Mouse (Mus musculus): Measurements from ENCODE around the gene Myo1h.

Gene Myo1h

DNA sequence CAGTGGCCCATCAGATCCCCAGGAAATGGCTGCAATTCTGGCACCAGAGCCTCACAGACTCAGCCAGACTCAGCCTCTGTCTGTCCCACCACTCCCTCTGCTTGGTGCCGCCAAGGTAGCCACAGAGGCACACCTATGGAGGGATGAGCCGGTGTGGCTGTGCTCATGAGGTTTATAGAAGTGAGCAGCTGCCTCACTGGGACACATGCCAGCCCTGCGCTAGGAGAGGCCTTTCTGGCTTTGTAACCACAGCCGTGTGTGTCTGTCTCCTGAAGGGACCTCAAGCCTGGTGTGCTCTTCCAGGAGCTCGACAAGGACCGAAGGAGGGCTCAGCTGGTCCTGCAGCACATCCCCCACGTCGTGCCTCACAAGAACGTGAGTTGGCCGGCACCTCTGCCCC lies 118.3 kb downstream of the Myo1h start:
- peak; percentile 16 for DNase-seq

GRCm38 (mm10) chr5:114407810-114408209 lies 118.8 kb downstream of the Myo1h start:
- DNase-seq, result no peak

- no peak for DNase-seq
Observed at GRCm38 (mm10) chr5:114408846-114409245, 119.9 kb downstream of the Myo1h start.

GRCm38 (mm10) chr5:114410429-114410828 lies 121.5 kb downstream of the Myo1h start:
- DNase-seq, result no peak

- no peak for DNase-seq
Observed at GRCm38 (mm10) chr5:114412361-114412998, 123.5 kb downstream of the Myo1h start.

GRCm38 (mm10) chr5:114413067-114413735 lies 124.2 kb downstream of the Myo1h start:
- no peak for DNase-seq

All from cerebellum, adult 8-10 months (tissue).